Mouse (Mus musculus) ES-E14 (cell line): Measurements from ENCODE around the gene Fgd3. TPM values are rescaled to one million over a fixed set of nuclear protein-coding genes. Genes with fewer than 3 reads are reported as not detected.

Experiments
- DNase-seq: peaks from one replicate; pipeline ENCODE4 v3.0.0-alpha.2; 2013; ENCODE audit warnings: low read depth, low spot score
- H3K27ac ChIP-seq: 2 replicates; pipeline ENCODE4 v1.5.1; 2012; ENCODE audit warnings: low read depth, mild to moderate bottlenecking, low read length, moderate library complexity, mixed read lengths; ENCODE audit not compliant: poor library complexity, insufficient read depth, severe bottlenecking
- H3K36me3 ChIP-seq: 2 replicates; pipeline ENCODE4 v1.6.1; 2012; ENCODE audit warnings: mild to moderate bottlenecking, low read length, moderate library complexity, mixed read lengths; ENCODE audit not compliant: control insufficient read depth, poor library complexity, insufficient read depth, severe bottlenecking
- H3K4me1 ChIP-seq, 2 experiments: fragments of 150-350 bp in 1 of 2; sonication (generic) in 1 of 2; 2 replicates each; pipeline ENCODE4 v1.6.1; 2012; ENCODE audit warnings: low read length in 2 of 2, mild to moderate bottlenecking in 1 of 2, mixed read lengths in 1 of 2; ENCODE audit not compliant: control insufficient read depth in 2 of 2, insufficient read depth in 2 of 2, poor library complexity in 1 of 2
- H3K4me3 ChIP-seq, 2 experiments: fragments of 150-350 bp in 1 of 2; sonication (generic) in 1 of 2; 2 replicates each; pipeline ENCODE4 v1.5.1; 2012; ENCODE audit warnings: low read length in 2 of 2, low read depth in 1 of 2, mild to moderate bottlenecking in 1 of 2, mixed read lengths in 1 of 2; ENCODE audit not compliant: insufficient read depth in 1 of 2, poor library complexity in 1 of 2, severe bottlenecking in 1 of 2
- H3K9ac ChIP-seq: 2 replicates; pipeline ENCODE4 v1.6.1; 2012; ENCODE audit warnings: low read depth, mild to moderate bottlenecking, low read length, mixed read lengths; ENCODE audit not compliant: poor library complexity, insufficient read depth, severe bottlenecking
- H3K9me3 ChIP-seq: fragments of 150-350 bp; sonication (generic); 2 replicates; pipeline ENCODE4 v1.6.1; 2012; ENCODE audit warnings: low read depth, mild to moderate bottlenecking, low read length; ENCODE audit not compliant: control insufficient read depth, insufficient read depth
- CHD2 ChIP-seq: IDR thresholded peaks from 2 replicates; pipeline ENCODE4 v1.6.1; 2014; ENCODE audit warnings: mild to moderate bottlenecking, low read depth, low read length, inconsistent platforms
- HCFC1 ChIP-seq: IDR thresholded peaks from 2 replicates; pipeline ENCODE4 v1.6.1; 2012; ENCODE audit warnings: low read length, inconsistent platforms, borderline replicate concordance; ENCODE audit not compliant: insufficient read depth
- MAFK ChIP-seq: IDR thresholded peaks from 2 replicates; pipeline ENCODE4 v1.6.1; 2014; ENCODE audit warnings: mild to moderate bottlenecking, low read depth, low read length, inconsistent platforms; ENCODE audit not compliant: insufficient read depth
- ZC3H11A ChIP-seq: IDR thresholded peaks from 2 replicates; pipeline ENCODE4 v1.6.1; 2012; ENCODE audit warnings: low read depth, mild to moderate bottlenecking, inconsistent platforms, low read length, borderline replicate concordance
- ZNF384 ChIP-seq: IDR thresholded peaks from 2 replicates; pipeline ENCODE4 v1.6.1; 2012; ENCODE audit warnings: low read depth, low read length, inconsistent platforms
- in situ Hi-C, 2 experiments: fragments of 600-800 bp; cut with MboI; formaldehyde crosslinking; loops; one replicate each; pipeline ENCODE4 v1.15.1; 2025; ENCODE audit warnings: low sequenced_read_pairs in 2 of 2, inconsistent platforms in 1 of 2; ENCODE audit not compliant: unreplicated experiment in 2 of 2
- total RNA-seq: library from RNA; depleted of rRNA; stranded (reverse); fragments of 300-350 nt; gene quantifications from 2 replicates; pipeline ENCODE4 v1.2.3, GENCODE M21; 2012

Fgd3 gene
- total RNA-seq, 1 experiment = 6.2 TPM

DNA sequence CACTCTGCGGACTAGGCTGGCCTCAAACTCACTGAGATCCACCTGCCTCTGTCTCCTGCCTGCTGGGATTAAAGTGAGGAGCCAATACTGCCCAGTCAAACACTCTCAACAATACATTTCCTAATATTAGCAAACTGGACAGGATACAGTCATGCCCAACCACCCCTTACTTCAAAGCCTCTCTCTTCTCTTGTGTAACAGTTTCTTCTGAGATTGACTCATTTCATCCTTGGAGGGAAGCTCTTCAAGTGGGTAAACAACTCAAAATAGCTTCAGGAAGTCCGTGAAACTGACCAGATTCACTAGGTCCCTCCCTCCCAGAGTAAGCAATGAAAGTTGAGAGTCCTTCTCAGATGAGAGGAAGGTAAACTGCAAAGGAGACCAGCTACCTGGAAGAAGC is 68.0 kb downstream of the Fgd3 start:
- Histone ChIP-seq H3K9ac (no peak overlapping the region), H3K9me3 (no peaks in the 10 kb centered on the region), H3K36me3 (no peaks in the 10 kb centered on the region), H3K4me1 (peaks cover 0 to 7% of the 10 kb centered on the region in 2 experiments; a peak in 1 of 4 replicates), H3K4me3 (no peak overlapping the region), H3K27ac (no peak overlapping the region)
- in situ Hi-C loops = no loop called here
- DNase-seq = no peak
- TF ChIP-seq HCFC1 (no peak), CHD2 (no peak)

DNA sequence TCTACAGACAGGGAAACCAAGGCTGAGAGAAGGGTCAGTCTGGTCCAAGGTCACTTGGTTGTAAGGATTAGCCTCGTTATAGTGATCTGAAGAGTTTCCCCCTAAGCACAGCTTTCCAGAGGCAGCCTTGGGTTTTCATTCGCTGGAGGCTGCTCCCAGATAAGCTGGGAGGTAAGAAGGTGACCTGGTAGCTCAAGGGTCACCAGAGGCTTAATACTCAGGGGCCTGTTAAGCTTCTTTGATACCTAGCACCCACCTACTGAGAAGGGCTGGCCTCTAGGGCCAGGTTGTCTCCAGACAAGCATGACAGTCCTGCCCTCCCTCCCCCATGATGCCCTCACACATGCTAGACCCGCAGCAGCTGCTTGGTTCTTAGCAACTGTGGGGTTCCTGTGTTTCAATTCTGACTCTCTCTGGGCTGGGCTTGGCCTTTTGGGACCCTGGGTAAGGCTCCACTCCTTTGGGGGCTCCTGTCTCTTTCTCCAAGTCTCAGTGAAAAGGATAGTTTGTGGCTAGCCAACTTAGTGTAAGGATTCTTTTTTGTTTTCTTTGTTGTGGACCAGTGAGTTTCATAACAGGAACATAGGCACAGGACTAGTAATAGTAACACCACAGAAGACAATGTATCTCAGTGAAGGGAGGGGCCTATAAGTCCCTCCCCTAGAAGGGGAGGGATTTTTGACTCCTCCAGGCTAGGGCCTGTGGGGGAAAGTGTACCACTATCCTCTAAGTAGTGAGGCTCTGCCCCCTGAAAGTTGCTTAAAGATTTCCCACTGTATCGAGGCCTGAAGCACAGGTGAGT is 69.2 kb downstream of the Fgd3 start:
- Histone ChIP-seq H3K4me1 (peaks cover 0 to 9% of the 10 kb centered on the region in 2 experiments; a peak in 2 of 4 replicates), H3K4me3 (no peak overlapping the region), H3K9ac (no peak overlapping the region), H3K27ac (no peak overlapping the region), H3K36me3 (no peaks in the 10 kb centered on the region), H3K9me3 (no peaks in the 10 kb centered on the region)
- in situ Hi-C loops = no loop called here
- DNase-seq = no peak
- TF ChIP-seq ZNF384 = no peak
- TF ChIP-seq MAFK = no peak
- no peak for TF ChIP-seq ZC3H11A
- no peak for TF ChIP-seq HCFC1
- TF ChIP-seq CHD2 = no peak

DNA sequence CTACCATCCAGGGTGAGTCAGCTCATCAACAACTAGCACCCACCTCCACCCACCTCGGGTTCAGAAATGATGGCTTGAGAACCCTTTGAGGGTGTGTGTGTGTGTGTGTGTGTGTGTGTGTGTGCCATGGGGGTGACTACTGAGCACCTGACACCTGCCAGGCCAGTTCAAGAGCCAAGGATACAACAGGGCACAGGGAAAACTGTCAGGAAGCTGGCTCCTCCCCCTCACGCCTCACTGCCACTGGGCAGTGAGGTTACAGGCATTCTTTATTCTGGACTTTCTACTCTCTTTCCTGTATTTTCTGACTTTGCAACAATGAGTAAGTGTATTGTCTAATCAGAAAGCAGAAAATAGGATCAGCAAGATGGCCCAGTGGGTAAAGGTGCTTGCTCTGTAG is 70.5 kb downstream of the Fgd3 start:
- Histone ChIP-seq H3K4me1 (peaks cover 0 to 9% of the 10 kb centered on the region in 2 experiments; a peak in 2 of 4 replicates), H3K27ac (no peak overlapping the region), H3K4me3 (no peak overlapping the region), H3K36me3 (no peaks in the 10 kb centered on the region), H3K9ac (no peak overlapping the region), H3K9me3 (no peaks in the 10 kb centered on the region)
- no peak for DNase-seq
- in situ Hi-C loops = no loop called here
- no peak for TF ChIP-seq ZNF384
- no peak for TF ChIP-seq HCFC1
- no peak for TF ChIP-seq CHD2
- TF ChIP-seq MAFK = no peak
- TF ChIP-seq ZC3H11A = no peak

DNA sequence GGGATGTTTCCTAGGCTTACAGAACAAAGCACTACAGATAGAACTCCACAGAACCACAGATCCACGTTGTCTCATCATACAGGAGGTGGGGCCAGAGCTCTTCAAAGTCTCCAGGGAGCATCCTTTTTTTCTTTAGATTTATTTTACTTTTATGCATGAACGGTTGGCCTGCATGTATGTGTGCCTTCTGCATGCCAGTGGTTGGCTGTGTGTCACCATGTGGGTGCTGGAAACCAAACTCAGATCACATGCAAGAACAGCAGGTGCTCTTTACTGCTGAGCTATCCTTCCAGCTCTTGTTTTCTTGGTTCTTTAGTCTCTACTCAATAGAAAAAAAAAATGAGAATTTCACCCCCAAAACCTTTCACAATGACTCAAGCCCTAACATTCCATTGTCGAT is 71.2 kb downstream of the Fgd3 start:
- H3K36me3 ChIP-seq = no peaks in the 10 kb centered on the region

DNA sequence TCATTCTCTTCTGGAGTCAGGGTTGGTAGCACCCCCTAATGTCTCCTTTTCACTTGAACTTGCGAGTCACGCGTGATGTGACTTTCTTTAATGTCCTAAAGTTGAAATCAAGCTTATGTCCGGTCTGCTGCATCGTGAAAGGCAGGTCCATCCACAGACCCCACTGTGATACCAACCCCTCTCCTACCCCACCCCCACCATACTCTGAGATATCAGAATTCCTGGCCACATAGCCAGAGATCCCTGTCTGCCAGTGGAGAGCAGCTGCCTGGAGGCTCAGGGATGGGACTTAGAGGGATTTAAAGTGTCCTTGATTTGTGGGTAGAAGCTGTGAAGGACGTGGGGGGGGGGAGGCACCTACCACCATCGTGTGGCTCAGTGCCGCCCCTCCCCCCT is 71.6 kb downstream of the Fgd3 start, which contains the start of gene Susd3:
Susd3 (minus strand) TSS at position 240 of the 396 bp plus-strand sequence.
- Histone ChIP-seq H3K4me3 (peak within 1 kb of the TSS; percentile 71 to 80), H3K27ac (no peak within 1 kb of the TSS), H3K4me1 (peaks cover 0 to 9% of the 10 kb centered on the region in 2 experiments; a peak in 2 of 4 replicates), H3K9ac (peak within 1 kb of the TSS; percentile 50), H3K36me3 (no peaks in the 10 kb centered on the region), H3K9me3 (no peaks in the 10 kb centered on the region)
- in situ Hi-C loops = no loop called here
- DNase-seq = no peak
- no peak for TF ChIP-seq ZNF384
- TF ChIP-seq CHD2 = no peak
- TF ChIP-seq HCFC1 = no peak
- no peak for TF ChIP-seq MAFK
- no peak for TF ChIP-seq ZC3H11A

More for the DNA sequence above, 71.2 kb downstream of the Fgd3 start:
- no peak overlapping the region for H3K4me3 ChIP-seq
- TF ChIP-seq HCFC1 = no peak
- TF ChIP-seq CHD2 = no peak
- TF ChIP-seq ZC3H11A = no peak
- TF ChIP-seq MAFK = no peak
- TF ChIP-seq ZNF384 = no peak
- H3K27ac ChIP-seq = no peak overlapping the region
- in situ Hi-C loops = no loop called here
- H3K9me3 ChIP-seq = no peaks in the 10 kb centered on the region
- peaks cover 0 to 9% of the 10 kb centered on the region in 2 experiments; a peak in 2 of 4 replicates for H3K4me1 ChIP-seq
- H3K9ac ChIP-seq = no peak overlapping the region
- DNase-seq = no peak
